Mouse (Mus musculus) liver, adult 2 months (tissue): ENCODE measurements at regions not wholly inside any gene's neighbourhood (a gene's known extent, or its start where the extent isn't known, plus 50 kb on each side); places are given as distances from the start of the nearest gene placed in this dataset.

Experiments used
- CTCF ChIP-seq: fragments of 200-500 bp; IDR thresholded peaks from 2 replicates; pipeline ENCODE4 v1.5.1; 2011; ENCODE audit warnings: low read depth, low read length, control low read depth
- POLR2A ChIP-seq: fragments of 200-500 bp; IDR thresholded peaks from 2 replicates; pipeline ENCODE4 v1.6.1; 2011; ENCODE audit warnings: low read length, control low read depth; ENCODE audit not compliant: insufficient read depth; ENCODE audit errors: extremely low read depth

GRCm38 (mm10) chr3:147081763-147082162 is 229.6 kb downstream of the Ttll7 start:
- no peak for TF ChIP-seq POLR2A
- TF ChIP-seq CTCF = no peak
